Mouse (Mus musculus) forebrain, postnatal 0 days (tissue): Measurements from ENCODE around the gene Ppp1r9b. TPM values are rescaled to one million over a fixed set of nuclear protein-coding genes. Genes with fewer than 3 reads are reported as not detected.

Source experiments
- ATAC-seq: fragments of 200-750 bp; cut with Nextera tagmentation; 2 replicates; pipeline ENCODE4 v1.8.0; 2017; ENCODE audit warnings: mild to moderate bottlenecking, moderate library complexity
- DNase-seq: peaks from one replicate; pipeline ENCODE4 v3.0.0-alpha.2; 2015
- H3K27ac ChIP-seq: fragments of 300-500 bp; sonication (generic); 2 replicates; pipeline ENCODE4 v1.5.1; 2014; ENCODE audit warnings: low read depth, mild to moderate bottlenecking, antibody characterized with exemption, low read length, moderate library complexity, mixed read lengths
- H3K27me3 ChIP-seq: fragments of 300-500 bp; sonication (generic); 2 replicates; pipeline ENCODE4 v1.6.1; 2014; ENCODE audit warnings: mild to moderate bottlenecking, low read length, mixed read lengths; ENCODE audit not compliant: insufficient read depth
- H3K36me3 ChIP-seq: fragments of 300-500 bp; sonication (generic); 2 replicates; pipeline ENCODE4 v1.6.1; 2014; ENCODE audit warnings: mild to moderate bottlenecking, moderate library complexity; ENCODE audit not compliant: insufficient read depth
- H3K4me1 ChIP-seq: fragments of 300-500 bp; sonication (generic); 2 replicates; pipeline ENCODE4 v1.6.1; 2014; ENCODE audit warnings: antibody characterized with exemption; ENCODE audit not compliant: insufficient read depth
- H3K4me2 ChIP-seq: fragments of 300-500 bp; sonication (generic); 2 replicates; pipeline ENCODE4 v1.6.1; 2014; ENCODE audit warnings: low read depth, mild to moderate bottlenecking, moderate library complexity
- H3K4me3 ChIP-seq: fragments of 300-500 bp; sonication (generic); 2 replicates; pipeline ENCODE4 v1.5.1; 2014; ENCODE audit warnings: low read depth, low read length, mixed read lengths
- H3K9ac ChIP-seq: fragments of 300-500 bp; sonication (generic); 2 replicates; pipeline ENCODE4 v1.6.1; 2014; ENCODE audit warnings: mild to moderate bottlenecking
- H3K9me3 ChIP-seq: fragments of 300-500 bp; sonication (generic); 2 replicates; pipeline ENCODE4 v1.6.1; 2016; ENCODE audit warnings: low read length
- CTCF ChIP-seq: sonication (generic); IDR thresholded peaks from 2 replicates; pipeline ENCODE4 v1.5.1; 2016; ENCODE audit warnings: antibody characterized with exemption, control low read depth, low read depth
- WGBS: fragments of 180-500 bp; shearing (Covaris S2); extraction: QIAGEN DNeasy Blood & Tissue Kit; methylation state at CpG from one replicate; pipeline ENCODE4 v1.1.7; 2014; 5-methylcytosine and 5-hydroxymethylcytosine counted together
- polyA plus RNA-seq: library from polyadenylated mRNA; unstranded; fragments of >200 nt; fragmentation: Nextera tagmentation; extraction: Ambion mirVana; gene quantifications from 2 replicates; pipeline ENCODE4 v1.2.1, GENCODE M21; 2015
- total RNA-seq: library from RNA; depleted of rRNA; stranded (reverse); fragments of >200 nt; gene quantifications from 2 replicates; pipeline ENCODE4 v1.2.3, GENCODE M21; 2014

Gene Ppp1r9b
- total and polyA plus RNA-seq, 2 experiments from 2014 or later, result 22.3 to 202 TPM

GRCm38 (mm10) chr11:95027850-95028470 is 37.1 kb downstream of the Ppp1r9b start:
- WGBS, result 37% methylated on average over 13 of the region's 13 CpGs
- ATAC-seq (peak; percentile 12; the same call in 1 of the 2 replicates), DNase-seq (no peak)
- H3K4me3 ChIP-seq, result no peak overlapping the region
- peaks cover 30% of the 10 kb centered on the region for H3K36me3 ChIP-seq
- no peaks in the 10 kb centered on the region for H3K27me3 ChIP-seq
- no peaks in the 10 kb centered on the region for H3K9me3 ChIP-seq
- no peak overlapping the region for H3K4me2 ChIP-seq
- no peak for TF ChIP-seq CTCF
- H3K4me1 ChIP-seq, result no peaks in the 10 kb centered on the region
- no peak overlapping the region for H3K27ac ChIP-seq
- no peak overlapping the region for H3K9ac ChIP-seq

DNA sequence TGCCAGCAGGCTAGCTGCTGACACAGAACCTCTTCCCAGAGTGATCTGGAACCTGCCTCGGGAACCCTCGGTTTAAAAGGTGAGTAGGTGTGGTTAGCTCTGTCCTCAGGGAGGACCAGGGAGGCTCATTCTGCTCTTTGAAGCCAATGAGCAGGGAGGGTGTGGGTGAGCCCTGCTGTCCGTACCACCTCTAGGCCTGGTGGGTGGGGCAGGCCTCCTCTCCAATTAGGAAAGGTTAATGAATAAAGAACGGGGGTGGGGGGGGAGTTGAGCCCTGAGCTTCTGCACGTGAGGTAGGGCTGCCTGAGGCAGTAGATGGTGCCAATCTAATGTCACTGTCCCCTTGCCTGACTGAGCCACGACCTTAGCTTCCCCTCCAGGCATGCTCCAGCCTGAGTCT is 42.1 kb downstream of the Ppp1r9b start:
- Histone ChIP-seq H3K4me3 (no peak overlapping the region), H3K27me3 (no peaks in the 10 kb centered on the region), H3K4me1 (no peaks in the 10 kb centered on the region), H3K27ac (no peak overlapping the region), H3K9me3 (no peaks in the 10 kb centered on the region), H3K9ac (no peak overlapping the region), H3K36me3 (no peaks in the 10 kb centered on the region), H3K4me2 (no peak overlapping the region)
- WGBS, result 33% methylated on average over 6 of the region's 6 CpGs
- no peak for TF ChIP-seq CTCF
- ATAC-seq (no peak), DNase-seq (no peak)

DNA sequence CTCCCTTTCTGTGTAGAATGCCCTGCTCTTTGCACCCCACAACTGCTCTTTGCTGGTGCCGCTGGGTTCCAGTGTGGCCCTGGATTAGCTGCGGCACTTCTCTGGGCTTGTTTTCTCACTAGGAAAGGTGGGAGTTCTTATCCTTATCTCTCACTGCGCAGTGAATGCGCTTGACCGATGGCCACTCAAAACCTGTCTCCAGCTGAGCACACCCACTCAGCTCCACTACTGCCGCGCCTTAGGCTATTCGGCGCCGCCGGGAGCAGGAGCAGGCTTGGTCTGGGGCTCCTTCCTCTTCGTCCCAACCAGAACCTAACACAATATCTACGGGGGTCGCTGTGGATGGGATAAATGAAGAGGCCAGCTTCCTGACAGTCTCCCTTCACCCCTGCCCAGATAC is 42.8 kb downstream of the Ppp1r9b start:
- no peak overlapping the region for H3K4me2 ChIP-seq
- H3K9ac ChIP-seq, result no peak overlapping the region
- ATAC-seq (no peak), DNase-seq (no peak)
- H3K9me3 ChIP-seq, result no peaks in the 10 kb centered on the region
- no peak overlapping the region for H3K4me3 ChIP-seq
- WGBS, result 85% methylated on average over 14 of the region's 14 CpGs
- no peaks in the 10 kb centered on the region for H3K27me3 ChIP-seq
- no peak overlapping the region for H3K27ac ChIP-seq
- TF ChIP-seq CTCF, result no peak
- no peaks in the 10 kb centered on the region for H3K36me3 ChIP-seq
- H3K4me1 ChIP-seq, result no peaks in the 10 kb centered on the region

DNA sequence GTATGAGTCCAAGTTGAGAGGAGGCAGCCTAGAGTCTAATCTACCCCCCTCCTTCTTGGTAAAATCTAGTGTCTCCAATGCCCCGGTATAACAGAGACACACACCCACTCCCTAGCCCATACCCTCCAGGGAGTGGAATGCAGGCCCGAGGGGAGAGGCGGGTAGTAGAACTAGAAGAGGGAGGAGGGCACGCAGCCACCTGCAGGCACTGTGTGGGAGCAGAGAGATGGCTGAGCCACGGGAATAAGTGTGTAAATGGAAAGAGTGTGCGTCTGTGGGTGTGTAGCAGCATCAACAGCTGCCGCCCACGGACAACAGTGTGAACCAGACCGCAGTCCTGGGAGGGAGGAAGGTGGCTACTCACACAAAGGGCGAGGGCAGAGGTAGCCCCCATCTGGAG is 44.1 kb downstream of the Ppp1r9b start:
- DNase-seq (no peak), ATAC-seq (no peak)
- H3K4me1 ChIP-seq, result peaks cover under 1% of the 10 kb centered on the region; the same call in 1 of the 2 replicates
- H3K4me2 ChIP-seq, result no peak overlapping the region
- no peak overlapping the region for H3K4me3 ChIP-seq
- no peak overlapping the region for H3K9ac ChIP-seq
- no peaks in the 10 kb centered on the region for H3K36me3 ChIP-seq
- 68% methylated on average over 10 of the region's 10 CpGs for WGBS
- no peak for TF ChIP-seq CTCF
- H3K9me3 ChIP-seq, result no peaks in the 10 kb centered on the region
- no peak overlapping the region for H3K27ac ChIP-seq
- no peaks in the 10 kb centered on the region for H3K27me3 ChIP-seq

DNA sequence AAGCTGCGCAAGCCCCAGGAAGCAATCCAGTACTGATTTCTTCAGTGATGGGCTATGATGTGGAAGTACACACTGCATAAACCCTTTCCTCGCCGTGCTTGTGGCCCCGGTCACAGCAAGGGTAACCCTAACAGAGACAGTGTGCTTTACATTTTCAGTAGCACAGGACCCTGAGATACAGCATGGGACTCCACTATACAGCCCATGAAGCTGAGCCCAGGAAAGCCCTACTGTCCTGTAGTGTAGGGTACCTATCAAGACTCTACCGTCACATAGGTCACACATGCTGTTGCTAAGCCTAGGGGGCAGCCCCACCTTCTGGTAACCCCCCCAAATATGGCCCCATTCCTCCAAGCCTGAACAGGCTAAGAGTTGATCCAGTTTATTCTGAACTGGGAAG is 45.7 kb downstream of the Ppp1r9b start:
- H3K4me3 ChIP-seq, result no peak overlapping the region
- ATAC-seq, result no peak
- no peak overlapping the region for H3K27ac ChIP-seq
- peaks cover 8% of the 10 kb centered on the region; the same call in 1 of the 2 replicates for H3K4me1 ChIP-seq
- H3K36me3 ChIP-seq, result no peaks in the 10 kb centered on the region
- H3K9me3 ChIP-seq, result no peaks in the 10 kb centered on the region
- no peak overlapping the region for H3K9ac ChIP-seq
- no peak for DNase-seq
- no peak overlapping the region for H3K4me2 ChIP-seq
- H3K27me3 ChIP-seq, result no peaks in the 10 kb centered on the region
- WGBS, result 96% methylated on average over 5 of the region's 5 CpGs
- no peak for TF ChIP-seq CTCF

DNA sequence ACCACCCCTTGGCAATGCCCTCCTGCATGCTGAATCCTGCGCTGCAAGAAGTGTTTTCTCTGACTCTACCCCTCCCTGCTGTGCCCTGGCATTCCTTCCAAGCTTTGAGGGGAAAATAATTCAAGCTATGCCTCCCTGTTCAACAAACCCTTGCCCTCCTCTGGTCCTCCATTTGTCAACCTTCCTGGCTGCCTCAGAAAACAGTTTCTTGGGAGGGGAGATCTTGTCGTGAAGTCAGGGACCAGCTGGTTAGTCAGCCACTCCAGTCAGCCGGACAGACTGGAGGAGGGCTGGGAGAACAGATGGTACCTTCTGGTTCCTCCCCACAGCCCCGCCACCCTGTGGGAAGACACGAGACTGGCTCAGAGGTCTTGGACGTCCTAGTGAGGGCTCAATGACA is 46.5 kb downstream of the Ppp1r9b start:
- H3K27me3 ChIP-seq, result no peaks in the 10 kb centered on the region
- no peak overlapping the region for H3K9ac ChIP-seq
- H3K4me2 ChIP-seq, result no peak overlapping the region
- no peaks in the 10 kb centered on the region for H3K9me3 ChIP-seq
- ATAC-seq (no peak), DNase-seq (peak; percentile 16)
- no peak for TF ChIP-seq CTCF
- no peak overlapping the region for H3K27ac ChIP-seq
- peaks cover 11% of the 10 kb centered on the region; the same call in 1 of the 2 replicates for H3K4me1 ChIP-seq
- WGBS, result 40% methylated on average over 6 of the region's 6 CpGs
- no peaks in the 10 kb centered on the region for H3K36me3 ChIP-seq
- H3K4me3 ChIP-seq, result no peak overlapping the region

- no peak for TF ChIP-seq CTCF
- Histone ChIP-seq H3K9me3 (no peaks in the 10 kb centered on the region), H3K36me3 (no peaks in the 10 kb centered on the region), H3K4me3 (no peak overlapping the region), H3K27me3 (no peaks in the 10 kb centered on the region), H3K4me2 (no peak overlapping the region), H3K27ac (no peak overlapping the region), H3K4me1 (peaks cover 11% of the 10 kb centered on the region; the same call in 1 of the 2 replicates), H3K9ac (no peak overlapping the region)
- ATAC-seq (no peak), DNase-seq (no peak)
- 60% methylated on average over 14 of the region's 14 CpGs for WGBS
These were observed 47.5 kb downstream of the Ppp1r9b start for GRCm38 (mm10) chr11:95038156-95038817.
